Mouse (Mus musculus) cerebellum, adult (tissue): ENCODE data around the gene Traf3ip2.
A peak's percentile ranks its signal among the peaks of the same experiment; 100 is the strongest.

Source experiments
- ATAC-seq: cut with Nextera tagmentation; 2 replicates; pipeline ENCODE4 v1.9.2; 2017; ENCODE audit warnings: mild to moderate bottlenecking, moderate library complexity, mixed read lengths; ENCODE audit not compliant: insufficient number of reproducible peaks, low FRiP score, low TSS enrichment

The Traf3ip2 gene

DNA sequence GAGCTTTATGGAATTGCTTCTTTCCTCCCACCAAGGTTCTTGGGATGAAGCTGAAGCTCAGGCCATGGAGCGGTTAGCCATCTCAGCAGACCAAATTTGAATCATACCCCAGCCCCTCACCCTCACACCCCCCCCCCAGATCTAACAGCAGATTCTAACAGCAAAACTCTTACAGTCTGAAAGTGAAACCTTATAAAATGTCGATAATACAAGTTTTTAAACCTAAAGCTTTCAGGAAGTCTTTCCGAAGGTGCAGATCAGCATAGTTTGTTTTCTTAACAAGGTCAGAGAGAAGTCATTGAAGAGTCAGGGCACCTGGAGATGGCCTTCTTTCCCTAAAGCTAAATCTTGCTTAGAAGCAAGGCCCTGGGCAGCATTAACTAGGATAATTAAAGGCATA is 53.3 kb downstream of the Traf3ip2 start:
- no peak for ATAC-seq

- no peak for ATAC-seq
Observed at GRCm38 (mm10) chr10:39671451-39671850, 58.7 kb downstream of the Traf3ip2 start.

- ATAC-seq, result no peak
Observed at GRCm38 (mm10) chr10:39672547-39673051, 59.9 kb downstream of the Traf3ip2 start.

DNA sequence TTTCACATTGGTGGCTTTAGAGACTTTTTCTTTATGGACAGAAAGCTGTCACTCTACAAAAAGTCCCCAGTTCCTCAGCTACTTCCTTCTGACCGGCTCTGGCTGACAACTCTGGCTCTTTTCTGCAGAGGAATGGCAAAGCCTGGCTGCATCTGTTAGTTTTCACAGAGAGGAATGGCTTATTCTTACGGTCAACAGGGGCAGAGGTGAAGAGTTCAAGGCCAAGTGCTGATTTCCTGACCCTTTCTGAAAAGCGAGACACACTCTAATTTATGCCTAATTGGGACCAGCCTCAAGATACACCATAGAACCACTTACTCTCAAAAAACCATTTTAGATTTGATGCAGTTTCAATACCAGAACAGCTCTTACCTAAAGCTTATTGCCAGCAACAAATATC is 61.4 kb downstream of the Traf3ip2 start:
- ATAC-seq, result no peak

- no peak for ATAC-seq
Observed at GRCm38 (mm10) chr10:39674766-39675165, 62.0 kb downstream of the Traf3ip2 start.

DNA sequence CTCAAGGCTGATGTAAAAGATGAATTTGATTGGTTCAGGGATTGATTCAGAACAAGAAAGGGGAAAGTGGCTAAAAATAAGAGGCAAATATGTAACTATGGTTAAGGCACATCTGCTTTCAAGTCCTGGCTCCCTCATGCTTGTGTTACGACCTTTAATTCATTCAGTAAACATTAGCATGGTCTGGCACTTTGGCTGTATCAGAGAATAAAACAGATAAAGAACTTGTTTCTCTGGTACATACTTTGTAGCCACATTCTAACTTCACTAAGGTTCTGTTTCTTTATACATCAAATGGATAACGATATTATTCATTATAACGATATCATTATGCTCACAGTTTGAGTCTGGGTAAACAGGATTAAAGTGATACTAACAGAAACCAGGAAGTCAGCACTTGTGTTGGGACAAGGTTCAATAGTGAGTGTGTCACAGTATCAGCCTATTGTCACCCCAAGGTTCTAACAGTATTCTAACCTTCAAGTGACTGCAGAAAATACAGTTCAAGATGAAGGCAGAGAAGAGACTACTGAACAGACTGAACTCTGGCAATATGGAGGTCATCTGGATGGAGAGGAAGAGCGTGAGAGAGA is 65.6 kb downstream of the Traf3ip2 start:
- ATAC-seq, result no peak

GRCm38 (mm10) chr10:39681014-39681413 is 68.3 kb downstream of the Traf3ip2 start:
- no peak for ATAC-seq

- no peak for ATAC-seq
Observed at GRCm38 (mm10) chr10:39682556-39682955, 69.8 kb downstream of the Traf3ip2 start.

GRCm38 (mm10) chr10:39683481-39683880 is 70.7 kb downstream of the Traf3ip2 start:
- ATAC-seq, result no peak

- ATAC-seq, result no peak
Observed at GRCm38 (mm10) chr10:39686811-39687210, 74.1 kb downstream of the Traf3ip2 start.

DNA sequence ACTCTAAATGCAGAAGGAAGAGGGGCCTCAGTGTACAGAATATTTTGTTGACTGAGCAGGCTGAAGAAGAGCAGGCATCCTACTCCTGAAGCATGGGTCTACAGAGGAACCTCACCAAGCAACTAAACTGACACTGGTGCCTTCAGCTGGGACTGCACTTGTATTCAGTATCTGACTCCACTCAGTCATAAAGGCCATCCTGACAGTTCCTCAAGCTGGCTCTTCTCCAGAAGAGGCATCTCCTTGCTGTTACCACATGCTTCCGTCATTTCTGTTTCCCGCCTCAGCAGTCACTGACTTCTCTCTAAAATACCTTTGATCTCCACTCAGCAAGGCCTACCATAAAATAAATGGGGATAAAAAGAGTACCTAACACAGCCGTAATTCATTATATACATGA is 75.1 kb downstream of the Traf3ip2 start:
- ATAC-seq, result peak; percentile 49; the same call in 1 of the 2 replicates

DNA sequence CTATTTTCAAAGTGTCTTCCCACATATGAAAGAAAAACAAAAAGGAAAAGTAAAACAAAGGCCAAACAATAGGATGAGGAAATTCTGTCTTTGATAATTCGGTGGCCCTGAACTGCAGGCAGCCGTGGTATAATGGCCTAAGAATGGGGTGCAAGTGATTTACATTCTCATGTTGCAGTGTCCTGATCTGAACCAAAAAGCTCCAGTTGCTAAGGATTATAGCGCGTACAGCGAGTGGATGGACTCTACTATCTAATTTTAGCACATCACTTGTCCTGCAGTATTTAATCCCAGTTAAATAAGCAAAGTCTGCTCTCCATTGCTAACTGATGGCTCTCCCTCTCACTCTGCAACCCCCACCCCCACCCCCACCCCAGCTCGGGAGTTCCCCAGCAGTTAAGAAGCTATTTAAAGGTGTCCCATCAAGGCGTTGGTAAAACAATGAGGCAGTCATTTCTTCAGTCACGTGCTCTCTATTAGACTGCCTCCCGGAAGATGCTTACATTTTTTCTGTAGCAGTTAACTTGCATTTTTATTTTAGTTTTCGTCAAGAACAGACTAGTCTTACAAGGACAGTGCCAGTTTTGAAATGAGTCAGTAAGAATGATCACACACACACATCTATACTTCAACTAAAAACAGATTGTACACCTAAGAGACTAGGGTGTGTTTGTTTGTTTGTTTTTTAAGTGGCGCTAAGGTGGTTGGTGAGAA is 78.8 kb downstream of the Traf3ip2 start:
- no peak for ATAC-seq

DNA sequence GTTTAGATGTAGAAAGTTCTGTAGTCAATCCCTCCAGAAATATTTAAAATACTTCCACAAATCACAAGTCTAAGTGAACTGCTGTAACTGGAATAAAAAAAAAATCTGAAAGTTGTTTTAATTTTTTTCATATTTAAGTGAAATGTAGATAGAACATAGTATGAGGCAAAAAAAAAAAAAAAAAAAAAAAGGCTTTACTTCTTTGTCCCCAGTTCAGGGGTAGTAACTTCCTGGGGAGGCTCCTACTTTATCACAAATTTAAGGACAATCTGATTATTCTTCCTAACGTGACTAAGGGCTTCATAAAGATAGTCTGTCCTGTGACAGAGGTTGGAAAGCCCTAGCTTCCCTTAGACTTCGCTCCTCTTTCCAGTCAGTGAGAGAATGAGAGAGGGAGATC is 79.4 kb downstream of the Traf3ip2 start:
- ATAC-seq, result no peak
